ENCODE assay signal across 16 mouse cellular contexts in the genomic region with DNA sequence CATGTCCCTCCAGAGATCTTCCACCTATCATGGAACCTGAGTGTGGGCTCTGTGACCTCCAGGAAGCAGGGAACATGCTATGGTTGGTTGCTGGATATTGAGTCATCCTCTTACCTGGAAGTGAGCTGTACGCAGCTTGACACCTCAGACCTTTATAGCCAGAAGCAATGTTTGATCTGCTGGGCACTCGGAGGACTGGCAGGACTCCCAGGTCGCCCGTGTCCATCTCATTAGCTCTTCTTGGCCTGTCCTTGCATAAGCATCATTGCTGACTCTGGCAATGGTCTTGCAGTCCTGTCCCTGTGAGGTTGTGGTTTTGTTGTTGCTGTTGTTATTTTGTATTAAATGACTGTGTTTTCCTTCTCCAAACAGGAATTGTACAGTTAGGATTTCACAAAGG.
"Had no signal": no experiment of that assay in that cellular context is flagged by ENCODE, and none has a peak within 500 bp of the region (broad histone marks: within the 10 kb centered on the region; RNA-seq: fewer than 3 reads in every experiment).

No protein-coding gene starts in this region.

- ATAC-seq: liver, postnatal 0 days; midbrain, embryonic 15.5 days had no signal

- H3K27ac ChIP-seq: kidney, embryonic 15.5 days; limb, embryonic 15.5 days; liver, embryonic 13.5 days; lung, embryonic 15.5 days; macrophage; midbrain, embryonic 10.5 days; midbrain, embryonic 15.5 days; neural tube, embryonic 12.5 days had no signal

- DNase-seq: kidney, postnatal 25 days; liver, embryonic 13.5 days; liver, postnatal 0 days; lung, postnatal 14 days; retina, postnatal 1 day; right cerebral cortex, postnatal 4 days; spleen, adult 18-20 months; thymus, adult 18-20 months; thymus, postnatal 14 days had no signal

- H3K4me3 ChIP-seq: kidney, embryonic 15.5 days; limb, embryonic 15.5 days; liver, embryonic 13.5 days; lung, embryonic 15.5 days; midbrain, embryonic 10.5 days; midbrain, embryonic 15.5 days; neural tube, embryonic 12.5 days had no signal

- H3K36me3 ChIP-seq: kidney, embryonic 15.5 days; limb, embryonic 15.5 days; liver, embryonic 13.5 days; lung, embryonic 15.5 days; midbrain, embryonic 10.5 days; midbrain, embryonic 15.5 days; neural tube, embryonic 12.5 days had no signal

- H3K9ac ChIP-seq: kidney, embryonic 15.5 days; limb, embryonic 15.5 days; liver, embryonic 13.5 days; liver, postnatal 0 days; lung, embryonic 15.5 days; midbrain, embryonic 15.5 days; neural tube, embryonic 12.5 days had no signal

- H3K4me2 ChIP-seq: kidney, embryonic 15.5 days; limb, embryonic 15.5 days; liver, embryonic 13.5 days; lung, embryonic 15.5 days; midbrain, embryonic 15.5 days; neural tube, embryonic 12.5 days had no signal

- H3K9me3 ChIP-seq: kidney, embryonic 15.5 days; limb, embryonic 15.5 days; liver, embryonic 13.5 days; lung, embryonic 15.5 days; midbrain, embryonic 10.5 days; midbrain, embryonic 15.5 days; neural tube, embryonic 12.5 days had no signal

- H3K27me3 ChIP-seq: kidney, embryonic 15.5 days; limb, embryonic 15.5 days; liver, embryonic 13.5 days; lung, embryonic 15.5 days; midbrain, embryonic 15.5 days; neural tube, embryonic 12.5 days had no signal

- H3K4me1 ChIP-seq: kidney, embryonic 15.5 days; limb, embryonic 15.5 days; liver, embryonic 13.5 days; lung, embryonic 15.5 days; midbrain, embryonic 15.5 days; neural tube, embryonic 12.5 days had no signal
